Mouse (Mus musculus) hindlimb bud, embryonic 11.5 days (tissue): ENCODE measurements around the gene Olfr867.

Source experiments
- DNase-seq: peaks from one replicate; pipeline ENCODE4 v3.0.0-alpha.2; 2012; ENCODE audit warnings: low read depth, low spot score; ENCODE audit errors: extremely low spot score

The Olfr867 gene

GRCm38 (mm10) chr9:20057462-20057861 lies at the start of gene Olfr867:
Gene Olfr867 (minus strand): TSS chr9:20057562.
- DNase-seq = no peak

- DNase-seq = no peak
Observed at GRCm38 (mm10) chr9:20098326-20098725, 41.0 kb upstream of the Olfr867 start, which contains the start of gene Olfr868. Gene Olfr868 (plus strand): TSS chr9:20098626.

- DNase-seq = no peak
Observed at GRCm38 (mm10) chr9:20073523-20074177, 16.3 kb upstream of the Olfr867 start.

- no peak for DNase-seq
Observed at GRCm38 (mm10) chr9:20071291-20071690, 13.9 kb upstream of the Olfr867 start.

- no peak for DNase-seq
Observed at GRCm38 (mm10) chr9:20070236-20070635, 12.9 kb upstream of the Olfr867 start.

GRCm38 (mm10) chr9:20047964-20048363 lies 9.4 kb downstream of the Olfr867 start:
- DNase-seq = no peak

GRCm38 (mm10) chr9:20027935-20028334 lies 29.4 kb downstream of the Olfr867 start, which contains the start of gene Olfr866:
Gene Olfr866 (minus strand): TSS chr9:20028035.
- no peak for DNase-seq
